Mouse (Mus musculus) limb, embryonic 10.5 days (tissue): ENCODE measurements around the gene Gm48551. TPM values are rescaled to one million over a fixed set of nuclear protein-coding genes. Genes with fewer than 3 reads are reported as not detected.
A peak's percentile ranks its signal among the peaks of the same experiment; 100 is the strongest.

Experiments used
- DNase-seq: peaks from one replicate; pipeline ENCODE4 v3.0.0-alpha.2; 2017; ENCODE audit warnings: low spot score
- H3K27ac ChIP-seq: fragments of 300-500 bp; sonication (generic); 2 replicates; pipeline ENCODE4 v1.5.1; 2016; ENCODE audit warnings: mild to moderate bottlenecking
- H3K27me3 ChIP-seq: fragments of 300-500 bp; sonication (generic); 2 replicates; pipeline ENCODE4 v1.6.1; 2016; ENCODE audit warnings: low read depth, mild to moderate bottlenecking; ENCODE audit not compliant: poor library complexity, severe bottlenecking
- H3K36me3 ChIP-seq: fragments of 300-500 bp; sonication (generic); 2 replicates; pipeline ENCODE4 v1.6.1; 2016; ENCODE audit warnings: mild to moderate bottlenecking, moderate library complexity
- H3K4me1 ChIP-seq: fragments of 300-500 bp; sonication (generic); 2 replicates; pipeline ENCODE4 v1.6.1; 2016
- H3K4me3 ChIP-seq: fragments of 300-500 bp; sonication (generic); 2 replicates; pipeline ENCODE4 v1.5.1; 2016; ENCODE audit warnings: mild to moderate bottlenecking, moderate library complexity
- H3K9me3 ChIP-seq: fragments of 300-500 bp; sonication (generic); replicated peaks from 2 replicates; pipeline ENCODE4 v1.6.1; 2016; ENCODE audit warnings: mild to moderate bottlenecking
- WGBS: fragments of 180-500 bp; shearing (Covaris S2); methylation state at CpG from one replicate; pipeline ENCODE4 v1.1.7; 2016; 5-methylcytosine and 5-hydroxymethylcytosine counted together
- polyA plus RNA-seq: library from polyadenylated mRNA; unstranded; fragments of >200 nt; fragmentation: Nextera tagmentation; extraction: Ambion mirVana; gene quantifications from 2 replicates; pipeline ENCODE4 v1.2.1, GENCODE M21; 2016

Gene Gm48551
- polyA plus RNA-seq, 1 experiment from 2014 or later, result 3.8 TPM

DNA sequence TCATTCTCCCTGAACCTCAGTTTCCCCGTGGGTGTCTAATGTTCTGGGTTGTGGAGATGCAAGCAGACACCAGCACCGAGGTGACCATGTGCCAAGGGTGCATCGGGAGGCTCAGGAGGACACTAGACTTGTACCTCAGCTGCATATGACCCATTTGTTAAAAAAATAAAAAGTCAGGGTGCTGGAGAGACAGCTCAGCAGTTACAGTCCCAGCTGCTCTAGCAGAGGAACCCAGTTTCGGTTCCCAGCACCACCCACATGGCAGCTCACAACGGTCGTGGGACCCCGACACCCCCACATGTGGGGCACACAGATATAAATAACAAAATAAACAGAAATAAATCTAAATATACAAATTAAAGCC, 44.2 kb downstream of the Gm48551 start:
- Histone ChIP-seq H3K36me3 (no peaks in the 10 kb centered on the region), H3K4me3 (no peak overlapping the region), H3K27ac (no peak overlapping the region), H3K4me1 (peaks cover 65% of the 10 kb centered on the region), H3K9me3 (no peaks in the 10 kb centered on the region), H3K27me3 (peaks cover 87% of the 10 kb centered on the region)
- 91% methylated on average over 7 of the region's 7 CpGs for WGBS
- DNase-seq, result no peak

DNA sequence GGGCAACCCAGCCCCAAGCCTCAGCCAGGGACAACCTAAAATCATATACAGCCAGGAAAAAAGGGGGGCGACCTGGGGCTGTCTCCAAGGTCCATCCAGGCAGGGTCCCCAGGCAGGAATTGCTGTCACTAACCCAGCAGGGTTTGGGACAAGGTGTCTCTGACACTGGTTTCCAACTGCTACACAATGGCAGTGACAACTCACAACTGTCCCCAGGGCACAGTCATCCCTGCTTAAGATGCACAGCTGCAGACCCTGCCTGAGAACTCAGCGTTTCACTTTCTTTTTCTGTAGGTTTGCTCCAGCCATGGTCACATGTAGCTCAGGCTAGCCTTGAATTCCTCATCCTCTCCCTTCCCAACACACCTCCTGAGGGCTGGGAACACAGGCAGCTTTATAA, 44.8 kb downstream of the Gm48551 start:
- no peaks in the 10 kb centered on the region for H3K36me3 ChIP-seq
- peak overlapping the region; percentile 85 for H3K4me3 ChIP-seq
- H3K4me1 ChIP-seq, result peaks cover 70% of the 10 kb centered on the region
- H3K27ac ChIP-seq, result no peak overlapping the region
- DNase-seq, result no peak
- no peaks in the 10 kb centered on the region for H3K9me3 ChIP-seq
- WGBS, result 22% methylated on average over 2 of the region's 2 CpGs
- H3K27me3 ChIP-seq, result peaks cover 87% of the 10 kb centered on the region

DNA sequence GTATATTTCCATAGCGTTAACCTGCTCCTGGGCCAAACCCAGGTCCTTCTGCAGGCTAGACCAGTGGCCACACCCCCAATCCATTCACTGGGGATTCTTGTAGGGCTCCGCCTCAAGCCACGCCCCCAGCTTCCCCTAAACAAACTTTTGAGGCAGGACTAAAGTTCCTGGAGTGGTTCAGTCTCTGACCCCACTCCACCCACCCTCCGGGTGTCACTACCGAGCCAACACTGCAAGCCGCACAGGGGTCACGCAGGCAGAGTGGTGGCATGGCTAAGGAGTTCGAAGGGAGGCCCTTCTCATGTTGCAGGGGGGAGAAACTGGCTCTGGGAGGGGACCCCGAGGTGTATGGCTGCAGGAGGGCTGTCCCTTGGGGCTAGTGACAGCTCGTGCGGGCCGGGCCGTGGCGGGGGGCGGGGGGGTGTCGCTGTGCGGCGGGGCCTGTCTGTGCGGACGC, 45.4 kb downstream of the Gm48551 start:
- no peaks in the 10 kb centered on the region for H3K36me3 ChIP-seq
- H3K27me3 ChIP-seq, result peaks cover 85% of the 10 kb centered on the region
- peak overlapping the region; percentile 93 for H3K27ac ChIP-seq
- H3K9me3 ChIP-seq, result no peaks in the 10 kb centered on the region
- peak overlapping the region; percentile 85 for H3K4me3 ChIP-seq
- peak; percentile 77 for DNase-seq
- under 1% methylated on average over 19 of the region's 20 CpGs for WGBS
- H3K4me1 ChIP-seq, result peaks cover 70% of the 10 kb centered on the region

DNA sequence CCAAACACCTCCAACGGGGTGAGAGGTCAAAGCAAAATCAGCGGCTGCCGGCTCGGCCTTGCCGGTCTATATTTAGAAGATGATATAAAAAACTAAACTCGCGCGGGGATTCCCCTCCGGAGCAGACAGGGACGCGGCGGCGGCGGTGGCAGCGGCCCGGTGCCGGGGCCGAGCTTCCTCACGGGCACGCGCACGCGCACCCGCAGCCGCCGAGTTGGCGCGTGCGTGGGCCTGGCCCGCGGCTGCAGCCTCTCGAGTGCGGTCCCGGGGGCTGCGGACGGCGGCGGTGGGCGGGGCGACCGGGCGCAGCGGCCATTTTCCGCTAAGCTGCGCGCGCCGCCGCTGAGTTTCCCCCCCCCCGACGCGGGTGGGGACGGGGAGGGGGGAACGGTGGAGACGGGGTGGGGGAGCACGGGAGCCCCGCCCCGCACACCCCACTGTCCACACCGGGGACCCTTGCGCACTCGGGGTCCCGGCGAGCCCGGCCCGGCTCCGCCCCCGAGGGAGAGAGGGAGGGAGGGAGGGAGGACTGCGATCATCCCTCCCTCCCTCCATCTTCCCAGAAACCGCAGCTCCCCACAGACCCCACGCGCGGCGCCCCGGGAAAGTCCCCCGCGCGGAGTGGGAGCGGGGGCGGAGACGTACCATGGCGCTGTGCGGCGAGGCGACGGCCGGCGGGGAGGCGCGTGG, 46.0 kb downstream of the Gm48551 start:
- H3K27me3 ChIP-seq, result peaks cover 85% of the 10 kb centered on the region
- peak; percentile 85 for DNase-seq
- H3K4me3 ChIP-seq, result peak overlapping the region; percentile 85
- under 1% methylated on average over 66 of the region's 89 CpGs for WGBS
- peaks cover 65% of the 10 kb centered on the region for H3K4me1 ChIP-seq
- H3K27ac ChIP-seq, result peak overlapping the region; percentile 93
- H3K9me3 ChIP-seq, result no peaks in the 10 kb centered on the region
- no peaks in the 10 kb centered on the region for H3K36me3 ChIP-seq

DNA sequence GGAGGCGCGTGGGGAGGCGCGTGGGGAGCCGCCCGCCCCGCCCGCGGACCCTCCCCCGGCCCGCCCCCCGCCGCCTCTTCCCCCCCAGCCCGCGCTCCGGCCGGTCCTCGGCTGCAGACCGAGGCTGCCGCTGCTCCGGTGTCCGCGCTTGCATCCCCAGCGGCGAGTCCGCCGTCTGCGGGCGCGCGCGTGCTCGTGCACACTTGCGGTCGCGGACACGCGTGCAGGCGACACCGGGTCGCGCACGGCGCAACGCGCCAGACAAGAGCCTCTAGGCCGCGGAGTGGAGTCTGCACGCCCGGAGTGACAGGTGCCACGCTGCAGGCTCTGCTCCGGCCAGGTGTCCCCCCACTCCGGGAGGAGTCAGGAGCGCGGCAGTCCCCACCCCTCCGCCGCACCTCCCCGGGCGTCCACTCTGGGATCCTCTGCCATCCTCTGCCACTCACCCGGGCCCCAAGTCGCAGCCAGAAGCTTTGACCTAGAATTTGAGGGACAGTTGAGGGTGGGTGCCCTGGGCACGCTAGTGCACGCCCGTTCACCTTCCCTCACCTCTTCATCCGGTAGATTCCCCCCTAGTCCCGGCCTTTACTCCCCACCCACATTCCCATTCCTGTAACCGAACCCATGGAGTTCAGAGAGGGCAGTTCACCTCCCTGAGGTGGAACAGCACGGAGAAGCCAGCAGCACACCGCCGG, 46.7 kb downstream of the Gm48551 start:
- Histone ChIP-seq H3K4me1 (peaks cover 58% of the 10 kb centered on the region), H3K4me3 (peak overlapping the region; percentile 85), H3K27ac (peak overlapping the region; percentile 93), H3K27me3 (peaks cover 84% of the 10 kb centered on the region), H3K9me3 (no peaks in the 10 kb centered on the region), H3K36me3 (no peaks in the 10 kb centered on the region)
- DNase-seq, result peak; percentile 59
- 3% methylated on average over 64 of the region's 70 CpGs for WGBS

DNA sequence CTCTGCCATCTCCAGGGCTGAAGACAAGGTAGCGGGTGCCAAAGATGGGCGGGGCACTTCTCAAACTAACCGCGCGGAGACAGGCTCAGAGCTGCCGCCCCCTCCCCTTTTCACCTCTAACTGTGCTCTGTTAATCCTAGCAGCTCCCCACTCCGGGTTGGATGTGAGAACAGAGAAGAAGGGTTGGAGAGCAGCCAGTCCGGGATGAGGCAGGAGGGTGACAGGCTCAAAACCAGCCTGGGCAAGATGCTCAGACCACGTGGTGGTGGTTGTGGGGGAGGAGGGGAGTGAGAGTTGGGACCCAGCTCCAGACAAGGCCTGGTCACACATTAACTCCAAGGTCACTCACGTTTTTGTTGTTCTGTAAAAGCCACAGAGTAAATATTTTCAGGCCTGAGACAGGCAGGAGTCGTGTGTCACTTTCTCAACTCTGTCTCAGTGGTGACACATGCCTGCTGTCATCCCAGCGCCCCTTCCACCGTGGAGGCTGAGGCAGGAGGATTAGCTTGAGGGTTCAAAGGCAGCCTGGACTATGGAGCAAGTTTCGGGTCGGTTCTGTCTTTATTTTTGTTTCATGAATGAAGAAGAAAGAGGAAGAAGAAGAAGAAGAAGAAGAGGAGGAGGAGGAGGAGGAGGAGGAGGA, 47.4 kb downstream of the Gm48551 start:
- no peaks in the 10 kb centered on the region for H3K9me3 ChIP-seq
- H3K4me3 ChIP-seq, result peak overlapping the region; percentile 85
- H3K4me1 ChIP-seq, result peaks cover 52% of the 10 kb centered on the region
- no peaks in the 10 kb centered on the region for H3K36me3 ChIP-seq
- DNase-seq, result no peak
- H3K27me3 ChIP-seq, result peaks cover 78% of the 10 kb centered on the region
- WGBS, result 15% methylated on average over 15 of the region's 15 CpGs
- peak overlapping the region; percentile 93; the same call in 1 of the 2 replicates for H3K27ac ChIP-seq

DNA sequence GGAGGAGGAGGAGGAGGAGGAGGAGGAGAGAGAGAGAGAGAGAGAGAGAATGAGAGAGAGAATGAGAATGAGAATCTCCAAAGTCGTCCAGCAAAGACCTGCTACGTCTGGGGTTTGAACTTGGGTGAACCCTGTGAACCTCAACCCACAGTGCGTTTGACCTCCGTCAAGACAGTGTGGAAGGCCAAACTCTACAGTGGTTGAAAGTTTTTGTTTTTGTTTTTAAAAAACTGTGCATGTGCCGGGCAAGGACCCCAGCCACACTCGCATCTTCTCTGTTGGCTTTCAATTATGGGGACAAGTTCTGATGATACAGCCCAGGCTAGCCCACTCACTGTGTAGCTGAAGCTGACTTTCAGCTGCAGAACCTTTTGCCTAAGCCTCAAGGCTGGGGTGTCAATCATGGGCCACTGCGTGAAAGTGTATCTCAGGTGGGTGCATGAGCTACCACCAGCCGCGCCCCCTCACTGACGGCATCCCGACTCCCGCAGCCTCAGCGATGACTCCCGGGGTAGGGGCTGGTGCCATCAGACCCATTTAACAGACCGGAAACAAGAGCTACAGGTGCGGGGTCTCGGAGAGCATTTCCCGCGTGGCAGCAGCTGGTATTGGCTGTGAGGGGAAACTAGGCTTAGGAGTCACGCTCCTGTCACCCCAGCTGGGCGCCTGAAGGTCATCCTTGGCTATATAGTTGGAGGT, 48.1 kb downstream of the Gm48551 start:
- peaks cover 71% of the 10 kb centered on the region for H3K27me3 ChIP-seq
- no peaks in the 10 kb centered on the region for H3K9me3 ChIP-seq
- no peak overlapping the region for H3K27ac ChIP-seq
- peaks cover 45% of the 10 kb centered on the region for H3K4me1 ChIP-seq
- peak overlapping the region; percentile 29 for H3K4me3 ChIP-seq
- WGBS, result 66% methylated on average over 21 of the region's 21 CpGs
- peak; percentile 45 for DNase-seq
- no peaks in the 10 kb centered on the region for H3K36me3 ChIP-seq

DNA sequence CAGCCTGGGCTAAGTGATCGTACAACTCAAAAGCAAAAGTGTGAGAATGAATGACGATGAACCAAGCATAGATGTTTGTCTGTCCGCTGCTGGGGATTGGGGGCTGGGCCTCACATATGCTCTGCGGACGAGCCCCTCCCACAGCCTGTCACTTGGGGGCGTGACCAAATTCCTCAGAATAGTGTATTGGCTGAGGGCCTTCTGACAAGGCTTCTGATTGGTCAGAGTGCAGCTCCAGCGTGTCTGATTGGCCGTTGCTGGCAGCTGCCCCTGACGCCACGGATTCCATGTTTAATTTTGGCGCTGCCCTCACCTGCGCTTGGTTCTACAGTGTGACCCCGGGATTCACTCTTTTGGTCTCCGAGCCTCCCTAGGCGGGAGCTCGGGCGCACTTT, 48.6 kb downstream of the Gm48551 start:
- Histone ChIP-seq H3K4me3 (peak overlapping the region; percentile 29), H3K27me3 (peaks cover 66% of the 10 kb centered on the region), H3K4me1 (peaks cover 44% of the 10 kb centered on the region), H3K36me3 (no peaks in the 10 kb centered on the region), H3K9me3 (no peaks in the 10 kb centered on the region), H3K27ac (peak overlapping the region; percentile 42; the same call in 1 of the 2 replicates)
- DNase-seq, result peak; percentile 79
- whole genome bisulfite sequencing, result 5% methylated on average over 17 of the region's 17 CpGs

DNA sequence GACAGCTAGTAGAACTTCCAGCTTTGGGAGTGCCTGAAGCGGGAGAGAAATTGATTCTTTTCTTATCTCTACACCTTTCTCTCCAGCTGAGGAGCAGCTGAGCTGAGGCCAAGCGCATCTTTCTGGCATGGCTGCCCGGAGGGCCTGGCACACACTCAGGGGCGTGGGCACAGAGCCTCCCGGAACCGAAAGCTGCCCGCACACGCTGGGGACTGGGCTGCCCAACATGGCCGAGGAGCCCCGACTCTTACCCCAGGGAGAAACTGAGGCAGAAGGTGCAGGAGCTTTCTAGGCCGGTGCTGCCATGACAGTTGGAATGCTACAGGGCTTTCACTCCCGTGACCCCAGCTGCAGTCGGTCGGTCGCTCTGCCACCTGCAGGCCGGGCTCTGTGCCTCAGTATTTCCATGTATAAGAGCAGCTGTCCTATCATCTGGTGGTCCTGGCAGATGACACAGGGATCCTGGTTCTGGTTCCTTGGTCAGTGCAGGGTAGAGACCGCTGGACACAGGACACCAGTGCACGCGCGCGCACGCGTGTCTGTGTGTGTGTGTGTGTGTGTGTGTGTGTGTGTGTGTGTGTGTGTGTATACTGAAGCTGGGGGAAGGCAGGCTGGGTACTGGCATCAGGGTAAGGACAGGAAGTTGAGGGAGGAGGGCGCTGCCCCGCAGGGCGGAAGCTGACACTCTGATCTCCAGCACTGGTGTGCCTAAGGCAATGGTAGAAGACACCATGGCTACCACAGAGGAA, 49.4 kb downstream of the Gm48551 start:
- H3K4me1 ChIP-seq, result peaks cover 44% of the 10 kb centered on the region
- peak; percentile 31 for DNase-seq
- H3K9me3 ChIP-seq, result no peaks in the 10 kb centered on the region; the same call in 1 of the 2 replicates
- H3K36me3 ChIP-seq, result no peaks in the 10 kb centered on the region
- WGBS, result 81% methylated on average over 26 of the region's 26 CpGs
- peaks cover 57% of the 10 kb centered on the region for H3K27me3 ChIP-seq
- H3K4me3 ChIP-seq, result no peak overlapping the region
- H3K27ac ChIP-seq, result no peak overlapping the region; the same call in 1 of the 2 replicates

DNA sequence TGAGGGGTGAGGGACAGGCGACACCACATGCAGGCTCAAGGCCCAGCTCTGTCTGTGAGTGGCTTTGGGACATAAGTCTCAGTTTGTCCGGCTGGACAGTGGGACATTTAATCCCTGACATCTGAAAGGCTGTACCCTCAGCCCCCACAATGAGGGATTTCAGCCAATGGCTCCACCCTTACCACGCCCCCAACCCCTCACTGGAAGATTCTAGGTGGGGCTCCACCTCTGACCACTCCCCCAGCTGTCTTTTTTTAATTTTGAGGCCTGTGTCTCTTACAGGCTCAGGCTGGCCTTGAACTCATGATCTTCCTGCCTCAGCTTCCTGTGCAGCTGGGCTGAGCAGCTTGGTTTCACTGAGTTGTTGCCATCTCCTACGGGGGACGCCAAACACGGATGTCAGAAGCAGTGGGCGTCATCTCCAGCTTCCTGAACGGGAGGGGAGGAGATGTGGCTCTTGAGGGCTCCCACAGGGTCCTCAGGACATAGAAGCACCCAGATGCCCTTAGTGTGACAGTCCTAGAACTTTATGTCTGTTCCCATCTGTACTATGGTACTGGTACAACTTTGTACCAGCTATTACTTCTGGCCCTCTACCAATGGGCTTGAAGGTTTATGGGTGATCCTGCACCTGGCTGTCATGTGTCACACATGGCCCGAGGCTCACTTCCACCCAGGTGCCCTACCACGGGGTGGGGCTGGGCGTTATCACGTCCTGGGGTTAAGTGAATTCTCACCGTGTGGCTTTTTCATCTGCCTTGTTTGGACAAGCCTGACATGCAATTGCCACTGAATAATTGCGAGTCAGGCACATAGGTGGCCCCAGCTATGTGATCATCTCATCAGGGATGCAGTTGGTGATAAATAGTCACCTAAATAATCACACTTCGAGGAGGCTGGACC, 50.3 kb downstream of the Gm48551 start:
- 62% methylated on average over 15 of the region's 15 CpGs for WGBS
- H3K27ac ChIP-seq, result no peak overlapping the region
- H3K36me3 ChIP-seq, result no peaks in the 10 kb centered on the region
- no peaks in the 10 kb centered on the region; the same call in 1 of the 2 replicates for H3K9me3 ChIP-seq
- no peak for DNase-seq
- no peak overlapping the region for H3K4me3 ChIP-seq
- H3K4me1 ChIP-seq, result peaks cover 37% of the 10 kb centered on the region
- H3K27me3 ChIP-seq, result peaks cover 50% of the 10 kb centered on the region

DNA sequence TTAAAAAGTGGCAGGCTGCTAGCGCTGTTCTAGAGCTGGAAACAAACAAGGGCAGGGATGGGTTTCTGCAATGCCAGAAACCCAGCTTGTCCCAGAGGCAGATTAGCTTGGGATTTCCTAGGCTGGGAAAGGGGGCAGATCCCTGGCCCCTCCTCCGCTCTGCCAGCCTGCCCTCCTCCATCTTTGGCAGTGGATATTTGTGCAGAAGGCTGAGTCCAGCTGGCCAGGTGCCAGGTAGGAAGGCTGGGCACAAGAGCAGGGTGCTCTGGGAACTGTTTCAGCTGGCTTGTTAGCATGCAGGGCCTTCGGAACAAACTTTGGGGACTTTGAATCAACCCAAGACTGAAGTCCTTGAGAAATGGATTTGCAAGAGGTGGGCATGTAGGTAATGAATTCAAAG, 51.2 kb downstream of the Gm48551 start:
- no peak overlapping the region for H3K27ac ChIP-seq
- 76% methylated on average over 3 of the region's 3 CpGs for whole genome bisulfite sequencing
- peaks cover 50% of the 10 kb centered on the region for H3K27me3 ChIP-seq
- no peak overlapping the region for H3K4me3 ChIP-seq
- DNase-seq, result peak; percentile 28
- peaks cover 32% of the 10 kb centered on the region for H3K4me1 ChIP-seq
- no peaks in the 10 kb centered on the region; the same call in 1 of the 2 replicates for H3K9me3 ChIP-seq
- H3K36me3 ChIP-seq, result no peaks in the 10 kb centered on the region
